Mouse (Mus musculus) lung, adult 2 months (tissue): ENCODE measurements at regions not wholly inside any gene's neighbourhood (a gene's known extent, or its start where the extent isn't known, plus 50 kb on each side); places are given as distances from the start of the nearest gene placed in this dataset.

Experiments used
- DNase-seq: peaks from one replicate; pipeline ENCODE4 v3.0.0; 2022
- H3K4me1 ChIP-seq: fragments of 200-500 bp; 2 replicates; pipeline ENCODE4 v1.6.1; 2011; ENCODE audit warnings: low read length; ENCODE audit not compliant: control insufficient read depth, insufficient read depth
- H3K4me3 ChIP-seq: fragments of 200-500 bp; replicated peaks from 2 replicates; pipeline ENCODE3; 2011; ENCODE audit warnings: low read depth, mild to moderate bottlenecking, control low read depth, low read length; ENCODE audit errors: extremely low read depth
- CTCF ChIP-seq: fragments of 200-500 bp; IDR thresholded peaks from 2 replicates; pipeline ENCODE4 v1.5.1; 2011; ENCODE audit warnings: mild to moderate bottlenecking, low read length, control low read depth; ENCODE audit not compliant: insufficient read depth
- POLR2A ChIP-seq: fragments of 200-500 bp; IDR thresholded peaks from 2 replicates; pipeline ENCODE4 v1.6.1; 2011; ENCODE audit warnings: low read depth, mild to moderate bottlenecking, control low read depth, low read length, borderline replicate concordance; ENCODE audit errors: extremely low read depth
- WGBS: fragments of 180-500 bp; shearing (Covaris S2); methylation state at CpG from one replicate; pipeline ENCODE4 v1.1.7; 2018; 5-methylcytosine and 5-hydroxymethylcytosine counted together

GRCm38 (mm10) chr2:106415474-106416019 lies 277.5 kb upstream of the Mpped2 start:
- 82% methylated on average over 7 of the region's 7 CpGs for WGBS
- TF ChIP-seq POLR2A (no peak), CTCF (no peak)
- no peak for DNase-seq
- H3K4me3 ChIP-seq: no peak overlapping the region
- no peaks in the 10 kb centered on the region for H3K4me1 ChIP-seq

- 90% methylated on average over 2 of the region's 2 CpGs for WGBS
Observed at GRCm38 (mm10) chr2:106418181-106418580, 274.9 kb upstream of the Mpped2 start.

GRCm38 (mm10) chr2:106424974-106425373 lies 268.1 kb upstream of the Mpped2 start:
- TF ChIP-seq POLR2A (no peak), CTCF (no peak)
- WGBS: 72% methylated on average over 3 of the region's 3 CpGs
- no peaks in the 10 kb centered on the region for H3K4me1 ChIP-seq
- H3K4me3 ChIP-seq: no peak overlapping the region
- no peak for DNase-seq

More at GRCm38 (mm10) chr2:106418181-106418580, 274.9 kb upstream of the Mpped2 start:
- no peak for DNase-seq
- TF ChIP-seq CTCF (no peak), POLR2A (no peak)
- Histone ChIP-seq H3K4me1 (no peaks in the 10 kb centered on the region), H3K4me3 (no peak overlapping the region)

GRCm38 (mm10) chr2:106425451-106425881 lies 267.6 kb upstream of the Mpped2 start:
- DNase-seq: no peak
- H3K4me3 ChIP-seq: no peak overlapping the region

GRCm38 (mm10) chr2:106426010-106426409 lies 267.1 kb upstream of the Mpped2 start:
- TF ChIP-seq POLR2A (no peak), CTCF (no peak)
- WGBS: 90% methylated on average over 1 of the region's 1 CpGs
- no peak for DNase-seq
- Histone ChIP-seq H3K4me1 (no peaks in the 10 kb centered on the region), H3K4me3 (no peak overlapping the region)

More at GRCm38 (mm10) chr2:106425451-106425881, 267.6 kb upstream of the Mpped2 start:
- TF ChIP-seq POLR2A (no peak), CTCF (no peak)
- 76% methylated on average over 4 of the region's 4 CpGs for WGBS
- no peaks in the 10 kb centered on the region for H3K4me1 ChIP-seq

GRCm38 (mm10) chr2:106427237-106427636 lies 265.8 kb upstream of the Mpped2 start:
- no peak for DNase-seq
- WGBS: 69% methylated on average over 7 of the region's 7 CpGs
- Histone ChIP-seq H3K4me1 (no peaks in the 10 kb centered on the region), H3K4me3 (no peak overlapping the region)
- TF ChIP-seq POLR2A (no peak), CTCF (no peak)

GRCm38 (mm10) chr2:106428909-106429308 lies 264.2 kb upstream of the Mpped2 start:
- 28% methylated on average over 11 of the region's 11 CpGs for WGBS
- H3K4me1 ChIP-seq: no peaks in the 10 kb centered on the region
- TF ChIP-seq CTCF (no peak), POLR2A (no peak)
- no peak overlapping the region for H3K4me3 ChIP-seq
- DNase-seq: no peak

GRCm38 (mm10) chr2:106431141-106431540 lies 261.9 kb upstream of the Mpped2 start:
- Histone ChIP-seq H3K4me1 (no peaks in the 10 kb centered on the region), H3K4me3 (no peak overlapping the region)
- TF ChIP-seq POLR2A: no peak
- TF ChIP-seq CTCF: peak; percentile 74
- peak; percentile 31 for DNase-seq
- WGBS: 33% methylated on average over 8 of the region's 8 CpGs

GRCm38 (mm10) chr2:106431637-106432199 lies 261.4 kb upstream of the Mpped2 start:
- 27% methylated on average over 9 of the region's 9 CpGs for WGBS
- H3K4me1 ChIP-seq: no peaks in the 10 kb centered on the region
- no peak for DNase-seq
- TF ChIP-seq CTCF (no peak), POLR2A (no peak)
- no peak overlapping the region for H3K4me3 ChIP-seq

- DNase-seq: no peak
- TF ChIP-seq POLR2A (no peak), CTCF (no peak)
- 81% methylated on average over 2 of the region's 2 CpGs for WGBS
- no peaks in the 10 kb centered on the region for H3K4me1 ChIP-seq
- no peak overlapping the region for H3K4me3 ChIP-seq
Observed at GRCm38 (mm10) chr2:106436136-106436535, 256.9 kb upstream of the Mpped2 start.
